Mouse (Mus musculus) MEL (cell line): Measurements from ENCODE around the gene Lig3. TPM values are rescaled to one million over a fixed set of nuclear protein-coding genes. Genes with fewer than 3 reads are reported as not detected.
A peak's percentile ranks its signal among the peaks of the same experiment; 100 is the strongest.

Experiments
- DNase-seq: peaks from one replicate; pipeline ENCODE4 v3.0.0; 2011; ENCODE audit warnings: low read depth, low spot score
- H3K27ac ChIP-seq: 2 replicates; pipeline ENCODE4 v1.5.1; 2012; ENCODE audit warnings: low read depth, mild to moderate bottlenecking, control low read depth, low read length, moderate library complexity; ENCODE audit not compliant: control insufficient read depth
- H3K27me3 ChIP-seq, 2 experiments: fragments of 150-350 bp in 1 of 2; sonication (generic) in 1 of 2; 2 replicates each; pipeline ENCODE4 v1.6.1; 2012; ENCODE audit warnings: low read length in 2 of 2, mild to moderate bottlenecking in 2 of 2, improper control_type of control experiment in 1 of 2, moderate library complexity in 1 of 2; ENCODE audit not compliant: insufficient read depth in 2 of 2, control insufficient read depth in 1 of 2
- H3K36me3 ChIP-seq, 2 experiments: 2 replicates each; pipeline ENCODE4 v1.6.1; 2012 to 2014; ENCODE audit warnings: low read length in 2 of 2, improper control_type of control experiment in 1 of 2, inconsistent platforms in 1 of 2, mild to moderate bottlenecking in 1 of 2; ENCODE audit not compliant: insufficient read depth in 2 of 2, control insufficient read depth in 1 of 2
- H3K4me1 ChIP-seq, 2 experiments: fragments of 150-350 bp in 1 of 2; sonication (generic) in 1 of 2; 2 replicates each; pipeline ENCODE4 v1.6.1; 2012; ENCODE audit warnings: low read length in 2 of 2, improper control_type of control experiment in 1 of 2, mild to moderate bottlenecking in 1 of 2; ENCODE audit not compliant: insufficient read depth in 2 of 2, control insufficient read depth in 1 of 2
- H3K4me3 ChIP-seq, 2 experiments: fragments of 150-350 bp in 1 of 2; sonication (generic) in 1 of 2; 2 replicates each; pipeline ENCODE4 v1.5.1; 2012; ENCODE audit warnings: low read depth in 2 of 2, low read length in 2 of 2, mild to moderate bottlenecking in 2 of 2, moderate library complexity in 2 of 2, control low read depth in 1 of 2, improper control_type of control experiment in 1 of 2; ENCODE audit not compliant: control insufficient read depth in 1 of 2, insufficient read depth in 1 of 2
- H3K79me2 ChIP-seq: 2 replicates; pipeline ENCODE4 v1.6.1; 2012; ENCODE audit warnings: mild to moderate bottlenecking, low read length, moderate library complexity; ENCODE audit not compliant: control insufficient read depth, poor library complexity, insufficient read depth
- H3K9ac ChIP-seq: 2 replicates; pipeline ENCODE4 v1.6.1; 2012; ENCODE audit warnings: low read depth, mild to moderate bottlenecking, control low read depth, low read length, moderate library complexity; ENCODE audit not compliant: control insufficient read depth, poor library complexity, severe bottlenecking
- H3K9me3 ChIP-seq: fragments of 150-350 bp; sonication (generic); replicated peaks from 2 replicates; pipeline ENCODE4 v1.6.1; 2012; ENCODE audit warnings: mild to moderate bottlenecking, low read length, improper control_type of control experiment, moderate library complexity; ENCODE audit not compliant: insufficient read depth
- CHD2 ChIP-seq: IDR thresholded peaks from 2 replicates; pipeline ENCODE4 v1.6.1; 2011; ENCODE audit warnings: low read length, improper control_type of control experiment
- CTCF ChIP-seq, 3 experiments: IDR thresholded peaks in 2 of 3; conservative IDR thresholded peaks in 1 of 3; 2 replicates each; pipeline ENCODE4 v1.5.1; 2011 to 2012; ENCODE audit warnings: low read length in 3 of 3, low read depth in 2 of 3, mild to moderate bottlenecking in 2 of 3, improper control_type of control experiment in 1 of 3, inconsistent platforms in 1 of 3, mixed read lengths in 1 of 3, moderate library complexity in 1 of 3; ENCODE audit not compliant: control insufficient read depth in 1 of 3, insufficient read depth in 1 of 3, poor library complexity in 1 of 3, severe bottlenecking in 1 of 3
- E2F4 ChIP-seq: IDR thresholded peaks from 2 replicates; pipeline ENCODE4 v1.6.1; 2011; ENCODE audit warnings: low read depth, low read length, improper control_type of control experiment, borderline replicate concordance
- ELF1 ChIP-seq: IDR thresholded peaks from 2 replicates; pipeline ENCODE4 v1.6.1; 2014; ENCODE audit warnings: low read depth, mild to moderate bottlenecking, inconsistent platforms, low read length, improper control_type of control experiment, moderate library complexity
- EP300 ChIP-seq, 2 experiments: IDR thresholded peaks; 2 replicates each; pipeline ENCODE4 v1.6.1; 2011; ENCODE audit warnings: improper control_type of control experiment in 2 of 2, low read length in 2 of 2, low read depth in 1 of 2, mild to moderate bottlenecking in 1 of 2
- GABPA ChIP-seq: IDR thresholded peaks from 2 replicates; pipeline ENCODE4 v1.6.1; 2012; ENCODE audit warnings: low read depth, mild to moderate bottlenecking, inconsistent platforms, low read length, improper control_type of control experiment, moderate library complexity
- GATA1 ChIP-seq: IDR thresholded peaks from 2 replicates; pipeline ENCODE4 v1.6.1; 2011; ENCODE audit warnings: low read depth, low read length, improper control_type of control experiment
- HCFC1 ChIP-seq: IDR thresholded peaks from 2 replicates; pipeline ENCODE4 v1.6.1; 2012; ENCODE audit warnings: low read depth, mild to moderate bottlenecking, inconsistent platforms, low read length, improper control_type of control experiment, moderate library complexity
- KAT2A ChIP-seq: conservative IDR thresholded peaks from 2 replicates; pipeline ENCODE4 v1.6.1; 2012; ENCODE audit warnings: low read depth, low read length, improper control_type of control experiment, inconsistent platforms
- MAFK ChIP-seq: IDR thresholded peaks from 2 replicates; pipeline ENCODE4 v1.6.1; 2011; ENCODE audit warnings: low read depth, mild to moderate bottlenecking, low read length, improper control_type of control experiment, borderline replicate concordance
- MAX ChIP-seq: IDR thresholded peaks from 2 replicates; pipeline ENCODE4 v1.6.1; 2011; ENCODE audit warnings: low read length, improper control_type of control experiment
- MAZ ChIP-seq: IDR thresholded peaks from 2 replicates; pipeline ENCODE4 v1.6.1; 2012; ENCODE audit warnings: low read depth, mild to moderate bottlenecking, inconsistent platforms, low read length, improper control_type of control experiment
- MEF2A ChIP-seq: IDR thresholded peaks from 2 replicates; pipeline ENCODE4 v1.6.1; 2014; ENCODE audit warnings: low read depth, mild to moderate bottlenecking, inconsistent platforms, low read length, improper control_type of control experiment; ENCODE audit not compliant: poor library complexity, insufficient replicate concordance, severe bottlenecking; ENCODE audit errors: extremely low read depth
- MXI1 ChIP-seq: IDR thresholded peaks from 2 replicates; pipeline ENCODE4 v1.6.1; 2011; ENCODE audit warnings: mild to moderate bottlenecking, low read depth, low read length, improper control_type of control experiment
- MYB ChIP-seq: IDR thresholded peaks from 2 replicates; pipeline ENCODE4 v1.6.1; 2011; ENCODE audit warnings: mild to moderate bottlenecking, low read depth, low read length, improper control_type of control experiment
- MYC ChIP-seq: IDR thresholded peaks from 2 replicates; pipeline ENCODE4 v1.6.1; 2011; ENCODE audit warnings: low read depth, mild to moderate bottlenecking, low read length, improper control_type of control experiment, moderate library complexity
- NELFE ChIP-seq: IDR thresholded peaks from 2 replicates; pipeline ENCODE4 v1.6.1; 2011; ENCODE audit warnings: low read depth, low read length, improper control_type of control experiment
- NRF1 ChIP-seq: IDR thresholded peaks from 2 replicates; pipeline ENCODE4 v1.6.1; 2014; ENCODE audit warnings: low read depth, mild to moderate bottlenecking, inconsistent platforms, low read length, improper control_type of control experiment, moderate library complexity; ENCODE audit not compliant: poor library complexity, insufficient read depth, severe bottlenecking
- POLR2A ChIP-seq, 2 experiments: IDR thresholded peaks; 2 replicates each; pipeline ENCODE4 v1.6.1; 2011 to 2012; ENCODE audit warnings: low read length in 2 of 2, mild to moderate bottlenecking in 2 of 2, control low read depth in 1 of 2, improper control_type of control experiment in 1 of 2, low read depth in 1 of 2, moderate library complexity in 1 of 2; ENCODE audit not compliant: control insufficient read depth in 1 of 2, insufficient read depth in 1 of 2, poor library complexity in 1 of 2
- POLR2AphosphoS2 ChIP-seq: IDR thresholded peaks from 2 replicates; pipeline ENCODE4 v1.6.1; 2011; ENCODE audit warnings: low read length, improper control_type of control experiment
- RAD21 ChIP-seq: IDR thresholded peaks from 2 replicates; pipeline ENCODE4 v1.6.1; 2011; ENCODE audit warnings: mild to moderate bottlenecking, low read depth, low read length, improper control_type of control experiment
- RCOR1 ChIP-seq: IDR thresholded peaks from 2 replicates; pipeline ENCODE4 v1.6.1; 2012; ENCODE audit warnings: low read depth, mild to moderate bottlenecking, inconsistent platforms, low read length, improper control_type of control experiment
- SIN3A ChIP-seq: IDR thresholded peaks from 2 replicates; pipeline ENCODE4 v1.6.1; 2012; ENCODE audit warnings: low read length, improper control_type of control experiment, inconsistent platforms
- TBP ChIP-seq: IDR thresholded peaks from 2 replicates; pipeline ENCODE4 v1.8.0; 2011; ENCODE audit warnings: low read depth, low read length, improper control_type of control experiment
- TCF12 ChIP-seq: IDR thresholded peaks from 2 replicates; pipeline ENCODE4 v1.6.1; 2014; ENCODE audit warnings: low read depth, mild to moderate bottlenecking, inconsistent platforms, low read length, improper control_type of control experiment, moderate library complexity
- UBTF ChIP-seq: IDR thresholded peaks from 2 replicates; pipeline ENCODE4 v1.6.1; 2012; ENCODE audit warnings: low read depth, mild to moderate bottlenecking, inconsistent platforms, low read length, improper control_type of control experiment, moderate library complexity, borderline replicate concordance; ENCODE audit not compliant: insufficient read depth
- USF1 ChIP-seq: IDR thresholded peaks from 2 replicates; pipeline ENCODE4 v1.6.1; 2014; ENCODE audit warnings: low read depth, mild to moderate bottlenecking, inconsistent platforms, low read length, improper control_type of control experiment, moderate library complexity
- USF2 ChIP-seq, 2 experiments: IDR thresholded peaks; 2 replicates each; pipeline ENCODE4 v1.6.1; 2011 to 2012; ENCODE audit warnings: improper control_type of control experiment in 2 of 2, low read length in 2 of 2, borderline replicate concordance in 1 of 2, inconsistent platforms in 1 of 2, low read depth in 1 of 2, mild to moderate bottlenecking in 1 of 2; ENCODE audit not compliant: insufficient read depth in 1 of 2
- ZC3H11A ChIP-seq: IDR thresholded peaks from 2 replicates; pipeline ENCODE4 v1.6.1; 2012; ENCODE audit warnings: low read depth, mild to moderate bottlenecking, inconsistent platforms, low read length, improper control_type of control experiment
- ZKSCAN1 ChIP-seq: IDR thresholded peaks from 2 replicates; pipeline ENCODE4 v1.6.1; 2012; ENCODE audit warnings: low read depth, mild to moderate bottlenecking, inconsistent platforms, low read length, improper control_type of control experiment, moderate library complexity
- ZMIZ1 ChIP-seq: IDR thresholded peaks from 2 replicates; pipeline ENCODE4 v1.6.1; 2012; ENCODE audit warnings: low read depth, mild to moderate bottlenecking, inconsistent platforms, low read length, improper control_type of control experiment, moderate library complexity
- ZNF384 ChIP-seq: IDR thresholded peaks from 2 replicates; pipeline ENCODE4 v1.6.1; 2012; ENCODE audit warnings: low read depth, mild to moderate bottlenecking, inconsistent platforms, low read length, improper control_type of control experiment
- polyA plus RNA-seq, 2 experiments: library from polyadenylated mRNA; stranded (reverse) in 1 of 2; unstranded in 1 of 2; fragments of >175 nt in 1 of 2; fragments of >200 nt in 1 of 2; gene quantifications; 2 replicates each; pipeline versions ENCODE4 v1.2.1 to v1.2.4; 2012; ENCODE audit warnings: low replicate concordance in 2 of 2, low read depth in 1 of 2; ENCODE audit not compliant: insufficient read length in 2 of 2, insufficient read depth in 1 of 2, missing spikeins in 1 of 2
- total RNA-seq: library from RNA; depleted of rRNA; stranded (reverse); fragments of 300-350 nt; gene quantifications from 2 replicates; pipeline ENCODE4 v1.2.3, GENCODE M21; 2012; rRNA removed

Lig3 gene
- total RNA-seq (48.5 and 54.0 TPM in 2 replicates), polyA plus RNA-seq (10 to 100 TPM in 1 of 2 experiments, not detected in 1; 89.2 TPM)

- peaks cover 34% of the 10 kb centered on the region for H3K79me2 ChIP-seq
- H3K9me3 ChIP-seq: no peaks in the 10 kb centered on the region
- H3K27me3 ChIP-seq: no peaks in the 10 kb centered on the region
- TF ChIP-seq CTCF (IDR thresholded peaks at IDR 0.05 in 2 of 3, conservative IDR thresholded peaks at IDR 0.05 in 1 of 3; ENCODE audit: control insufficient read depth in 1 of 3, insufficient read depth in 1 of 3, low read depth in 2 of 3, low read length in 3 of 3, poor library complexity in 1 of 3, severe bottlenecking in 1 of 3): no peak
- peak; percentile 86; the same call in 1 of the 2 replicates for TF ChIP-seq POLR2AphosphoS2
- no peak for TF ChIP-seq ZNF384
- TF ChIP-seq MAZ: peak; percentile 66; the same call in 1 of the 2 replicates
- peak; percentile 51 for TF ChIP-seq CHD2
- no peak for TF ChIP-seq MAFK
- peak; percentile 94 for TF ChIP-seq USF1
- no peak for TF ChIP-seq GABPA
- TF ChIP-seq NRF1: peak; percentile 87
- peak; percentile 93 for TF ChIP-seq POLR2A (IDR thresholded peaks at IDR 0.05; ENCODE audit: control insufficient read depth in 1 of 2, insufficient read depth in 1 of 2, low read depth in 1 of 2, low read length in 2 of 2, poor library complexity in 1 of 2)
- TF ChIP-seq MYB: peak; percentile 69
- peak; percentile 97 for TF ChIP-seq MYC
- TF ChIP-seq MEF2A: no peak
- TF ChIP-seq EP300 (IDR thresholded peaks at IDR 0.05; ENCODE audit: low read depth in 1 of 2, low read length in 2 of 2): peak in 1 of 2 experiments; percentile 50; a peak in 2 of 4 replicates
- TF ChIP-seq RAD21: no peak
- peak; percentile 91 for TF ChIP-seq NELFE
- peak in 1 of 2 experiments; percentile 61; a peak in 2 of 4 replicates for TF ChIP-seq USF2 (IDR thresholded peaks at IDR 0.05; ENCODE audit: borderline replicate concordance in 1 of 2, insufficient read depth in 1 of 2, low read depth in 1 of 2, low read length in 2 of 2)
- peak; percentile 55; the same call in 1 of the 2 replicates for TF ChIP-seq KAT2A
- TF ChIP-seq GATA1: no peak
- no peak; the same call in 1 of the 2 replicates for TF ChIP-seq UBTF
- TF ChIP-seq RCOR1: no peak; the same call in 1 of the 2 replicates
- peak; percentile 88 for TF ChIP-seq HCFC1
- TF ChIP-seq TCF12: peak; percentile 57
- TF ChIP-seq TBP: peak; percentile 89
- peak; percentile 98 for TF ChIP-seq MAX
- TF ChIP-seq ZC3H11A: no peak
- peak; percentile 100 for TF ChIP-seq MXI1
- peak; percentile 95 for TF ChIP-seq ELF1
- TF ChIP-seq ZMIZ1: peak; percentile 82
- TF ChIP-seq SIN3A: peak; percentile 99
- no peak for TF ChIP-seq ZKSCAN1
- TF ChIP-seq E2F4: no peak
- H3K9ac ChIP-seq: peak within 1 kb of the TSS; percentile 95
- peaks cover 13 to 34% of the 10 kb centered on the region in 2 experiments for H3K36me3 ChIP-seq
- peak within 1 kb of the TSS; percentile 79 for H3K27ac ChIP-seq
- peak; percentile 98 for DNase-seq
- peak within 1 kb of the TSS; percentile 78 to 97 for H3K4me3 ChIP-seq
- peaks cover 16 to 17% of the 10 kb centered on the region in 2 experiments; a peak in 3 of 4 replicates for H3K4me1 ChIP-seq
Observed at GRCm38 (mm10) chr11:82780983-82781903, at the start of gene Lig3. Lig3 (plus strand) TSS chr11:82781108.
